Mouse (Mus musculus): Measurements from ENCODE around the gene Tnip1. TPM values are rescaled to one million over a fixed set of nuclear protein-coding genes. Genes with fewer than 3 reads are reported as not detected.
A peak's percentile ranks its signal among the peaks of the same experiment; 100 is the strongest.

Gene Tnip1
- polyA plus RNA-seq, 1 experiment from 2014 or later = 8.1 TPM

DNA sequence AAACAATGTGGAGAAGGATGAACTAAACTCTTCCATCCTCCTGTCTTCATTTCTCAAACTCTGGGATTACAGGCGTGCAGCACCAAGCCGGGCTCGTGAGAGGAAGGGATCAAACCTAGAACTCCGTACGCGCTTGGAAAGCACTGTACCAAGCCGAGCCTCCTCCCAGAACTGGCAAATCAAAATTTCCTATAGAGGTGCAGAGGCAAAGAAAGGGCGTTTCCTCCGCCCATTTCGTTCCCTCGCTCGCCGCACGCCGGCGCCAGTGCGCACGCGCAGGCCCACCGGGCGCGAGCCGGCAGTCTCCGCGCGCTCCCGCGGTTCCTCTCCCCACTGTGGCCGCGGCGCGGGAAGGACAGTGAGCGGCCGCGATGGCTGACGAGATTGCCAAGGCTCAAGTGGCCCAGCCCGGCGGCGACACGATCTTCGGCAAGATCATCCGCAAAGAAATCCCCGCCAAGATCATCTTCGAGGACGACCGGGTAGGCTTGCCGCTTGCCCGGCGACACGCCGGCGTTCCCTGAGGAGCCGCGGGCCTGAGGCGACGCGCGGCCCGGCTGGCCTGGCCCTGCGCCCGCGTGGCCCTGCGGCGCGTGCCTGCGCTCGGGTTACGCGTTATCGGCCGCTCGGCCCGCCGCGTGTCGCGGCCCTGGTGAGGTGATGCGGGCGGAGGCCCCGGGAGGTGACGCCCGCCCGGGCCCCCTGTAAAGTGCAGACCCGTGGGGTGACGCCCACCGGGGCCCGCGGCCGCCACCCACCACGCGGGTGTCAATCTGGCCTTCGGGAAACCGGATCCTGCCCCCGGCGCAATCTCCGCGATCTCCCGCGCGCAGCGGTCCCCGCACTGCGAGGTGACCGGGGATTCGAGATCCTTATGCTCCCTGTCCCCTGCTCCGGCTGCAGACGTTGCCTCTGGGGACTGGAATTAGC is 96.3 kb downstream of the Tnip1 start, which contains the start of gene Hint1:
Hint1 (plus strand) TSS at position 265 of the 930 bp plus-strand sequence.
- peak within 1 kb of the TSS; percentile 98 for H3K9ac ChIP-seq (ENCODE audit: low read length)
- WGBS = under 1% methylated on average over 96 of the region's 107 CpGs
- ATAC-seq (peak; percentile 84), DNase-seq (ENCODE audit: low spot score) (peak; percentile 94)
- H3K9me3 ChIP-seq (replicated peaks; ENCODE audit: control insufficient read depth, low read length) = no peaks in the 10 kb centered on the region
- peaks cover 21% of the 10 kb centered on the region for H3K36me3 ChIP-seq (ENCODE audit: control insufficient read depth, insufficient read depth, low read length)
- H3K27me3 ChIP-seq (replicated peaks; ENCODE audit: control insufficient read depth, insufficient read depth, low read length) = no peaks in the 10 kb centered on the region
- peak within 1 kb of the TSS; percentile 53 for H3K4me2 ChIP-seq (ENCODE audit: low read length)
- H3K4me1 ChIP-seq (ENCODE audit: control insufficient read depth, insufficient read depth, low read length) = peaks cover 13% of the 10 kb centered on the region
- H3K27ac ChIP-seq (ENCODE audit: low read depth, low read length) = peak within 1 kb of the TSS; percentile 87
- H3K4me3 ChIP-seq (ENCODE audit: low read depth, low read length) = peak within 1 kb of the TSS; percentile 90

DNA sequence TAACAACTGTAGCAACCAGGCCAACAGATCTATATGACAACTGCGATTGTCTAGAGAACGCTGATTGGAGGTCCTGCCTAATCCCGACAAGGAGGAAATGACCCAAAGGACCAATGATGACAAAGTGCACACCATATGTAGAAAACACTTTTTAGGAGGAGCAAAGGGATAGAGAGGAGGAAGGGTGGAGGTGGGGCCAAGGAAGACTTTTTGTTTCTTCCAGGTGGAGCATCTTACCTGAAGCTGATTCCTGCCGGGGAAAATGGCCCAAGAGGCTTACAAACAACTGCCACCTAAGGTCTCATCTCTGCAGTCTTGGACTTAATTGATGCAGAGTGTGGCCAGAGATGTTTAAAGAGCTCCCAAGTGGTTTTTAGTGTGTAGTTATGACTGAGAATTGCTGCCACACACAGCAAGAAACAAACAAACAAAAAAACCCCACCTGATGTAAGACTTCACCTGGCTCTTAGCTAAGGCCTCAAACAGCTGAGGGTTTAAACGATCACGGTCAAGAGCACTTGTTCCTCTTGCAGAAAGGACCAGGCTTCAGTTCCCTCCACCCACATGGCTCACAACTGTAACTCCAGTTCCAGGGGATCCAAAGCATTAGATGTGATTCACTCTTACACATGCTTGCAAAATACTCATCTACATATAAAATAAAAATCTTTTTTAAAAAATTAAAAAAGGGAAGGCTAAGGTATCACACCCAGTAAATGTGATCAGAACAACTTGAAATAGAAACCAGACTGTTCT is 97.2 kb downstream of the Tnip1 start:
- ATAC-seq = no peak
- peak overlapping the region; percentile 53 for H3K4me2 ChIP-seq (ENCODE audit: low read length)
- H3K4me1 ChIP-seq (ENCODE audit: control insufficient read depth, insufficient read depth, low read length) = peaks cover 13% of the 10 kb centered on the region
- H3K27ac ChIP-seq (ENCODE audit: low read depth, low read length) = peak overlapping the region; percentile 87
- H3K9me3 ChIP-seq (replicated peaks; ENCODE audit: control insufficient read depth, low read length) = no peaks in the 10 kb centered on the region
- peaks cover 13% of the 10 kb centered on the region for H3K36me3 ChIP-seq (ENCODE audit: control insufficient read depth, insufficient read depth, low read length)
- DNase-seq (ENCODE audit: low spot score) = no peak
- H3K4me3 ChIP-seq (ENCODE audit: low read depth, low read length) = peak overlapping the region; percentile 90
- H3K9ac ChIP-seq (ENCODE audit: low read length) = peak overlapping the region; percentile 98
- 74% methylated on average over 6 of the region's 6 CpGs for WGBS
- H3K27me3 ChIP-seq (replicated peaks; ENCODE audit: control insufficient read depth, insufficient read depth, low read length) = no peaks in the 10 kb centered on the region

DNA sequence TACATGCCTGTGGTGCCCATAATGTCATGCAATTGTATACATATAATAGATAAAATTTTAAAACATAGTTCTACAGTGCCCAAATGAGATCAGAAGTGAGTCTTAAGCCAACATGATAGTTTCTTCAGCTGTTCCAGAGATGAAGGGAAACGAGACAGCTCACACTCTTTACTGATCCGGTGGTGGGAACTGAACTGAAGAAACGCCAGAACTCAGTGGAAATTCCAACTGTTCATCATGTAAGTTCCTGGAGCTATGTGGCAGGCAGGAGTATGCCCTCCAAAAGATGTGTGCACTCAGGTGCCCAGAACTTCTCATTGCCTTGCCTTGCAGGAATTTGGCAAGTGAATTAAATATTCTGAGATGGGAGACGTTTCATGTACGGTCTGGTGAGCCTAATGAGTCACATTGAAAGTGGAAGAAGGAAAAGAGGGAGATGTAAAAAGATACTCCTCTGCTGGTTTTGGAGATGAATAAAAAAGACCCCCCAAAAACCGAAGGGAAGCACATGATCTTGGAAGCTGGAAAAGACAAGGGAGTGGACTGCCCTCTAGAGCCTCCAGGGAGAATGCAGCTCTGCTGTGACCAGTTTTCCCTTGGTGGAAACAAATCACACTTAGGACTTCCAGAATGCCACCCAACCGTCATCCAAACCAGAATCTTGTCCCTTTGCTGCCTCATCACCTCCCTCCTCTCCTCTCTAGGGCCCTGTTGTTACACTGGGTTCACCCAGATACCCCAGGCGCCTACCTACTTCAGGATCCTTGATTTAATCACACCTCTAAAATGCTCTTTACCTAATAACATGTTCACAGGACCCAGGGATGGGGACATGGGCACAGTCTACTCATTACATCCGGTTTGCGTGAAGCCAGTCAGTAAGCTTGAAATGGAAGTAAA is 99.8 kb downstream of the Tnip1 start:
- no peak overlapping the region for H3K4me3 ChIP-seq (ENCODE audit: low read depth, low read length)
- H3K9me3 ChIP-seq (replicated peaks; ENCODE audit: control insufficient read depth, low read length) = no peaks in the 10 kb centered on the region
- no peak overlapping the region for H3K27ac ChIP-seq (ENCODE audit: low read depth, low read length)

GRCm38 (mm10) chr11:54861471-54862420 is 101.0 kb downstream of the Tnip1 start:
- H3K9me3 ChIP-seq (replicated peaks; ENCODE audit: control insufficient read depth, low read length) = no peaks in the 10 kb centered on the region
- DNase-seq (ENCODE audit: low spot score) (no peak), ATAC-seq (no peak)
- H3K27me3 ChIP-seq (replicated peaks; ENCODE audit: control insufficient read depth, insufficient read depth, low read length) = no peaks in the 10 kb centered on the region
- H3K4me3 ChIP-seq (ENCODE audit: low read depth, low read length) = peak overlapping the region; percentile 67; the same call in 1 of the 2 replicates
- WGBS = 92% methylated on average over 5 of the region's 5 CpGs
- H3K9ac ChIP-seq (ENCODE audit: low read length) = no peak overlapping the region
- H3K27ac ChIP-seq (ENCODE audit: low read depth, low read length) = no peak overlapping the region
- H3K36me3 ChIP-seq (ENCODE audit: control insufficient read depth, insufficient read depth, low read length) = no peaks in the 10 kb centered on the region
- no peak overlapping the region for H3K4me2 ChIP-seq (ENCODE audit: low read length)
- H3K4me1 ChIP-seq (ENCODE audit: control insufficient read depth, insufficient read depth, low read length) = peaks cover 4% of the 10 kb centered on the region

More for the DNA sequence above, 99.8 kb downstream of the Tnip1 start:
- Histone ChIP-seq H3K4me1 (ENCODE audit: control insufficient read depth, insufficient read depth, low read length) (peaks cover 11% of the 10 kb centered on the region), H3K4me2 (ENCODE audit: low read length) (no peak overlapping the region), H3K36me3 (ENCODE audit: control insufficient read depth, insufficient read depth, low read length) (no peaks in the 10 kb centered on the region), H3K27me3 (replicated peaks; ENCODE audit: control insufficient read depth, insufficient read depth, low read length) (no peaks in the 10 kb centered on the region), H3K9ac (ENCODE audit: low read length) (no peak overlapping the region)
- ATAC-seq = no peak
- DNase-seq (ENCODE audit: low spot score) = peak; percentile 82
- 46% methylated on average over 10 of the region's 10 CpGs for WGBS

Other genes starting within 250 kb of the Tnip1 start
- 221 and 226 TPM in 2 replicates for gene Cdc42se2, start 175.2 kb downstream of the Tnip1 start, polyA plus RNA-seq (2014; fragmentation: Nextera tagmentation; extraction: Ambion mirVana)
- gene Lyrm7, start 102.0 kb downstream of the Tnip1 start, polyA plus RNA-seq (2014; fragmentation: Nextera tagmentation; extraction: Ambion mirVana) = 11.4 and 13.2 TPM in 2 replicates
- 757 and 875 TPM in 2 replicates for gene Hint1, start 96.5 kb downstream of the Tnip1 start, polyA plus RNA-seq (2014; fragmentation: Nextera tagmentation; extraction: Ambion mirVana)
- 19.4 and 24.4 TPM in 2 replicates for gene Gpx3, start 60.5 kb downstream of the Tnip1 start, polyA plus RNA-seq (2014; fragmentation: Nextera tagmentation; extraction: Ambion mirVana)
- 41.6 and 48.5 TPM in 2 replicates for gene Anxa6, start 70.5 kb upstream of the Tnip1 start, polyA plus RNA-seq (2014; fragmentation: Nextera tagmentation; extraction: Ambion mirVana)
- 0.20 and 0.56 TPM in 2 replicates for gene Ccdc69, start 115.2 kb upstream of the Tnip1 start, polyA plus RNA-seq (2014; fragmentation: Nextera tagmentation; extraction: Ambion mirVana)
- gene Gm2a, start 135.2 kb upstream of the Tnip1 start, polyA plus RNA-seq (2014; fragmentation: Nextera tagmentation; extraction: Ambion mirVana) = 22.5 and 22.8 TPM in 2 replicates
- not detected in 2 replicates for gene Slc36a3, start 188.8 kb upstream of the Tnip1 start, polyA plus RNA-seq (2014; fragmentation: Nextera tagmentation; extraction: Ambion mirVana)
- gene Slc36a2, start 222.2 kb upstream of the Tnip1 start, polyA plus RNA-seq (2014; fragmentation: Nextera tagmentation; extraction: Ambion mirVana) = 0.15 and 0.27 TPM in 2 replicates
- 1.8 and 3.2 TPM in 2 replicates for gene Slc36a1, start 241.4 kb upstream of the Tnip1 start, polyA plus RNA-seq (2014; fragmentation: Nextera tagmentation; extraction: Ambion mirVana)

Data from forebrain, embryonic 14.5 days (tissue).